Mouse (Mus musculus) T-helper 17 cell (primary cell): ENCODE measurements around the gene Pknox1.
"Not testable (repeated sequence)": the region's sequence is repeated elsewhere in the genome, so short reads cannot be mapped to it uniquely, and the experiment has no call there.

ENCODE experiments used
- in situ Hi-C, 2 experiments: fragments of 300-600 bp; cut with MboI, MseI; formaldehyde crosslinking; loops; 1 replicate in 1 of 2; 2 replicates in 1 of 2; pipeline ENCODE4 v1.15.1; 2025; ENCODE audit warnings: high pct_unique_total_duplicates in 2 of 2

Pknox1 gene

DNA sequence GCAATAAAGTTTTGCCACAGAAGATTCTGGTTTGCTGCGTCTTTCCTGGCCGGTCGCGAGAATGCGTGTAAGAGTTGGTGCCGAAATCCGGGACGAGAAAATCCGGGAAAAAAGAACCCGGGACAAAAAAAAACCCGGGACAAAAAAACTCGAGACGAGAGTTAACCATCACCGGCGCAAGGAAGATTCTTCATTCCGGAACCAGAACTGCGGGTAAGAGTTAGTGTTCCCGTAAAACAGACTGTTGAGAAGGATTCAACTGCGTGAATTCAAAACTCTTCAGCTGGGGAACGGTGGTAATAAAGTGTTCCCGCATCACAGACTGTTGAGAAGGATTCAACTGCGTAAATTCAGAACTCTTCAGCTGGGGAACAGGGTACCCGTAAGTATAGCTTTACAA lies 11.9 kb upstream of the Pknox1 start:
- in situ Hi-C loops: not testable (repeated sequence)

DNA sequence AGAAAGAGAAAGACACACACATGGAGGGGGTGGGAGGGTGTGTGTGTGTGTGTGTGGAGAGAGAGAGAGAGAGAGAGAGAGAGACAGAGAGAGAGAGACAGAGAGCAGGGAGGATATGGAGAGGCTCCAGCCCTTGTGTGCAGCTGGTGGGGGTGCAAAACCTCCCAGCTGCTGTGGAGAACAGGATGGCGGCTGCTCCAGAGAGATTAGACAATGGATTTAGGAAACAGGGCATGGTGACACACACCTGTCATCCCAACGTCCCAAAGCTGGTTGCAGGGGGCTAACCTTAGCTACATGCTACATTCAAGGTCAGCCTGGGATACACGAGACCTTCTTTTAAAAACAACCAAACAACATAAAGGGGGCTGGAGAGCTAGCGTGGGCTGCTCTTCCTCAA lies 8.3 kb upstream of the Pknox1 start:
- in situ Hi-C loops: no loop called here

DNA sequence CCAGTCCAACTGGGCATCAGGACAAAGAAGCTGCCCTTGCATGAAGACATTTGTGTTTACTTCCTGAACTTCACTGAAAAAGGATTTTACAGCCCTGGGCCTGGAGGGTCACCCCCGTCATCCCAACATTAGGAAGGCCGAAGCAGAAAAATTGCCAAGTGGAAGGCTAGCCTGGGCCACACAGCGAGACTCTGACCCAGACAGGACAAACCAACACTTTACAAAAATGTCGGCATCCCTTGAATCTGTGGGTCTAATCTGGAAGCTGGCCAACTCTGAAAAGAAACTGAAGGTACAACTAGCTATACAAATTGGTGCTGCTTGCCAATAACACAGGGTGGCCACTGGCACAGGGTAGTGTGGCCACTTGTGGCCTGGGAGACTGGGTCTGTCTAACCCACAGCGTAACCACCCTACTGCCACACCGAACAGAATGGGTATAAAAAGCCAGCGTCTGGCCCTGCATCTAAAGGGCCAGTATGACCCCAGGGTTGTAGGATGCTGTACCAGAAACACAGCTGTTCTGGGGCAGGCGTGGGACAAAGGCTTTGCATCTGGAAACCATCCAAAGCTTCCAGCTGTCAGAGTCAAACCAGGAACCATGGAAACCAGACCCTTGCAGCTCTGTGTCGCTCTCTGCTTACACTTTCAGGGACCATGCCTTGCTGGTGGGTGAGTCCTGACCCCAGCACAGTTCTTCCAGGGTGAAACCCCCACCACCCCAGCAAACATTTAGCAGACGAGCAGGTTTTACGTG lies 7.2 kb upstream of the Pknox1 start:
- in situ Hi-C loops: no loop called here

DNA sequence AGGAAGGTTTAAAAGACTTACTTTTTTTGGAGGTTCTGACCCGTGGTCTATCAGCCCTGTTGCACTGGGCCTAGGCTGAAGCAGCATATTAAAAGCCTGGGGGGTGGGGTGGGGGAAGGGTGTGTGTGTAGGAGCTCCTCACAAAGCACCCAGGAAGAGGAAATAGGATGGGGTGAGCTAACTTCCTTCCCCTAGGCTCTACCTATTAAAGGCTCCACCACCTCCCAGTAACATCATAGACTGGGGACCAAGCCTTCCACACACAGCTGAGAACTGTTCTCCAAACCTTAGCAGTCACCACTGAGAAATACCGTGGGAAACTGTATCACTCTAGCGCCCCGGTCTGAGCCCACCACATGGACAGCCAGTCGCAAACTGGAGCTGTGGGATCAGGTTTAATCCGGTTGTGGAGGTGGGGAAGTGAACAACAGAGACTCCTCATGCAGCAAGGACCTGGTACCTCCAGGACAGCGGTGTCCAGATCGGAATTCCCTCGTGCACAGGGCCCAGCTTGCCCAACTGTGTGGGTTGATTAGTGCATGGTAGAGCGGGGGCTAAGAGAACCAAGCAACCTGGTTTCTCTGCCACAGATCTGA lies 6.5 kb upstream of the Pknox1 start:
- in situ Hi-C loops: no loop called here

DNA sequence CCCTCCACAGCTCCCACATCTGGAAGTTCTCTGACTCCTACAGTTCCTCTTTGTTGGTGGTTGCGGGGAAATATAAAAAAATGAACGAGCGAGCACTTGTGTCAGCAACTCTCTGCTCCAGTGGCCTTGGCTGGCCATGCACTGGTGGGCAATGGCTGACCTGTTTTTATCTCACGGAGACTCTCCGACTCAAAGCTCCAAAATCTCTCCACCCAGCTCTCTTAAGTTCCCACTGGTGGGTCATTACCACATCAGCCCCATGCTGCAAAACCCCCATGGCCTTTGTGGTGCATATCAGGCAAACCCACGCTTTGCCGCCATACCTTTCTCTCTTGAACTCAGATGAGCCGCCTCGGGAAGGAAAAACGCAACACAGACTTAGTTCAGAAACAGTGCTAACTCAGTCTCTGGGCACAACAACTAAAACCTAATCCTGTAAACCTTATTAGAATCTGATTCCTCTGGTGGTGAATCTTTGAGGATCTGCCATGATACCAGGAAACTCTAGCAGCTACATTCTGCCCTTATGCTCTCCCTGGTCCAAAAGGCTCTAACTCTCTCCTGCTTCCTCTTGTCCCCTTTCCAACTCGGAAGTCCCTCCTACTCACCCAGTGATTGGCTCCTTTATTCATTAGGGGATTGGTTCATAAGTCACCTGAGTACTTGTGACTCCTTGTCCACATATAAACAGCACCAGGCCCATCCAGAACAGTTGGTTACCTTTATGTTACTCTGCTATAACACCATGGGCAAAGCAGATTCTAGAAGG lies 5.3 kb upstream of the Pknox1 start:
- in situ Hi-C loops: no loop called here

DNA sequence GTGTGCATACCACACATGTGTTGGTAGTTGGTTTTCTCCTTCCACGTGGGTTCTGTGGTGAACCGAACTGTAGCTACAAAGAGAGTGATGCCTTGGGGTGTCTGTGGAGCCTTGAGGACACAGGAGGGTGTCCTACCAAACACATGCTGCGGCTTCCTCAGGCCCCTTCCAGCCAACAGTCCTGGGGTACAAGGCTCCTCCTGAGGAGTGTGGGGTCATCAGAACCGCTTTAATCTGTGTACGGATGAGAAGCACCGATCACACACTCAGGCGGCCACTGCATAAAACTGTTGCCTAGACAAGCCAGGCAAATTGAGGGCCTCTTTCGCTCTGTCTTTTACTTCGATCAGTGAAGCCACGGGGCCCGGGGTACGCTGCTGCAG lies 911 bp upstream of the Pknox1 start:
- in situ Hi-C loops: loop anchor here in 1 of 2 experiments (5.0 kb wide), 1 partner anchor 46 kb away; the partner anchor contains the start of gene Wdr4

DNA sequence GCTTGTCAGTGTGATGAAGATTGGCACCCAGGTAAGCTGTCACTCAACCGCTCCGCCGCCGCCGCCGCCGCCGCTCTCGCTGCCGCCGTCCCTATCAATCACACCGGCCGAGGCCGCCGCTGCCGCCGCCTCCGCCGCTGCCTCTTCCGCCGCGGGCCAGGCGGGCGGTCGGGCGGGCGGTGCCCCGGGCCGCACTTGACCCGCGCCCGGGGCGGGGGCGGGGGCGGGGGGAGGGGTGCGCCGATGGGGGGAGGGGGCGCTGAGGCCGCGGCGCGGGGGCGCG lies 265 bp downstream of the Pknox1 start:
- in situ Hi-C loops: loop anchor here in 1 of 2 experiments (5.0 kb wide), 1 partner anchor 47 kb away; the partner anchor contains the start of gene Wdr4

DNA sequence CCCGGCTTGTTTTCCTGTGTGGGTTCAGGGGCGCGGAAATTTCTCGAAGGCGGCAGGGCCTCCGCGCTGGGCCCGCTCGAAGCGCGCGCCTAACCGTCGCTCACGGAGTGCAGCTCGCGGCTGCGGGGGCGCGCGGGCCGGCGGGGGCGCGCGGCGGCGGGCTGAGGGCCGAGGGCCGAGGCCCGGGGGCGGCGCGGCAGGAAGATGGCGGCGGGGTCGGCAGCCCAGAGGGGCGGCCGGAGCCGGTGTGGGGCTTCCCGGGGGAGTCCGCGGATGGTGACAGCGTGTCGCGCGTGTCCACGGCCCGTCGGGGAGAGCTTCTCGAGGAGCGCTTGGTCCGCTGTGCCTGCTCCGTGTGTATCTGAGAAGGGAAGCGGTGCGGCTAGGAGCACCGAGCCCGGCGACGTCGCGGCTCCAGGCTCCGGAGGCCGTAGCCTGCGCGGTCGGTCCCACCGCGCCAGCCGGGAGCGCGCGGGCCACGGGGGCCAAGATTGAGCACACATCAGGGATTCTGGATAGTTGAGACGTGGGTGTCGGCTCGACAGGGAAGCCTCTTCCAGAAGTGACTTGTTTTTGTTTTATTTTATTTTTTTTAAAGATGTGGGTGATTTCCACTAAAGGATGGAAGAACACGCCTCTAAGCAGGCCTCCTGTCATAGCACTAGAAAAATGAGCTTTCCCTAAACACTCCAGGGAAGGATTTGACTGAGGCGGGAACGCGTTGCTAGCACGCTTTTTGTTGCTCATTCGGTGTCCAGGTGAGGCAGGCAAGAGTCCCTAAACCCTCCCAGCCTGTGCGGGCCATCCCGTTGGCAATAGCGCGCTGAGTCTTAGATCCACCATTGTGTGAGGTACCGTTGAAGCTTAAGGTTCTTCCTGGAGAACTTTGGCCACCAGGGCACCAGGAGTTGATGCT lies 865 bp downstream of the Pknox1 start:
- in situ Hi-C loops: no loop called here

DNA sequence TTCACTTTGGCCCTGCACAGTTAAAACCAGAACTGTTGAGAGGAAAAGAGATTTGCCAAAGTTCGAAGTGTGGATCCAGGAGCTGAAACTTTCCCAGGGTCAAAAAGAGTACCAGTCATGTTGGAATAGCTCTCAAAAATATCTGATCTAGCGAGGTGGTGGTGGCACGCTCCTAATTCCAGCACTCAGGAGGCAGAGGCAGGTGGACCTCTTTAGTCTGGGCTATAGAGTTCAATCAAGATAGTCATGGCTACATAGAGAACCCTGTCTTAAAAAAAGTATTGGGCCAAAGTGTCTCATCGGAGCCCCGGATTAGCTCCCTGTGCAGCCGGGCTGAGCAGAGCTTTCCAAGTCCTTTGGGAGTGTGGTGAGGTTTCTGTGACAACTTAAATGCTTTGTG lies 1.7 kb downstream of the Pknox1 start:
- in situ Hi-C loops: no loop called here

DNA sequence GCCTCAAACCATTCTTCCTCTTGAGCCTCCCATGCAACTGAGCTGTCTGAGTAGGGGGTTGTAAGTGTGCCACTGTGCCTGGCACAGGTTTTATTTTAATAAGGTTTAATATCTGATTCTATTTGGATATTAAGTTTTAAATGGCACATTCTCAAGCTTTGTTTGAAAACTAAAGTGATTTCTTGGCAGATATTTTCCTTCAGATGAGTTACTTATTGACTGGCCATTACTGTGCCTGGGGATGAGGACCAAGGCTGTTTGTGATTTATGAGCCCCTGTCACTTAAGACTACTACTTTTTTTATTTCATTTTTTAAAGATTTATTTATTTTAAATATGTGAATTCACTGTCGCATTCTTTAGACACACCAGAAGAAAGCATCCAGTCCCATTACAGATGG lies 5.2 kb downstream of the Pknox1 start:
- in situ Hi-C loops: no loop called here

DNA sequence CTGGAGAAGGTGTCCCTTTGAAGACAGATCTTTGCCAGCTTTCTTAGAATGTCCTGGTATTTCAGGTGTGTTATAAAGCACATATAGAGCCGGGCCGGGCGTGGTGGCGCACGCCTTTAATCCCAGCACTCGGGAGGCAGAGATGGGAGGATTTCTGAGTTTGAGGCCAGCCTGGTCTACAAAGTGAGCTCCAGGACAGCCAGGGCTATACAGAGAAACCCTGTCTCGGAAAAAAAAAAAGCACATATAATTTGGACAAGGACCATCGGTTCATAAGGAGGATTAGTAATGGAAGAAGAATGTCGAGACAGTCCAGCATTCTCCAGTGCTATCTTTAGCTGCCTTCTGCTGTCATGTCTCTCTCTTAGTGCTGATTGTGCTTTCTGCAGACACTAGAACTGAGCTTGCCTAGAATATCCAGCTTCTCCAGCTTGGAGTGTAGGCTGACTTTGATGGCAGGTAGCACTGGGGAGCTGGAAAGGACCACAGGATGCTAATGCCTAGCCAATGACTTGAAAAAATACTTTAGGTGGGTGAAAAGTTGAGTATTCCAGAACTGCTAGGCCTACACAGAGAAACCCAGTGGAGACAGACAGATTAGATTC lies 5.9 kb downstream of the Pknox1 start:
- in situ Hi-C loops: no loop called here

DNA sequence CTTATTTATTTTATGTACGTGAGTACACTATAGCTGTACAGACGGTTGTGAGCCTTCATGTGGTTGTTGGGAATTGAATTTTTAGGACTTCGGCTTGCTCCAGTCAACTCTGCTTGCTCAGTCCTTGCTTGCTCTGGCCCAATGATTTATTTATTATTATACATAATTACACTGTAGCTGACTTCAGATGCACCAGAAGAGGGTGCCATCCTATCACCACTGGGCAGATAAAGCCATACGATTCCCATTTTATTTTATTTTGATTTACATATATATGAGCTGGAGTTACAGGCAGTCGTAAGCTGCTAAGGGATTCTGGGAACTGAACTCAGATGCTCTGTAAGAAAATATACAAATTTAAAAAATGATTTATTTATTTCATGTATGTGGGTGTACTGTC lies 7.2 kb downstream of the Pknox1 start:
- in situ Hi-C loops: no loop called here

DNA sequence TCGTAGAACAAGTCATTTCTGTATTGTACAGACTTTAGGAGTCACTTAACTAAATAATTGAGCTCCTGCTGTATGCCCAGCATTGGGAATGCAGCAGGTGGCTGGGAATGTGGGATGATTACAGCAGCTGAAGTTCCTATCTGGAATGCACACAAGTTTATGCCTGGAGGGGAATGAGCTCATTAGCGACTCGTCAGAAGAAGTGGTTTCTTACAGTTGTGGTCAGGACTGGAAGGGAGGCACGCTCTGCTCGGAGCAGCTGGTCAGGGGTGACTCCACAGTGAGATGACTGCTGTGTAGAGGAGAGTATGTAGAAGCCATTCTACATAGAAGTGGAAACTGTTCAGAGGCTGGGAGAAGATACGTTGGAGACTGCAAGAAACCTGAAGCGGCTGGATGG lies 10.1 kb downstream of the Pknox1 start:
- in situ Hi-C loops: loop anchor here in 1 of 2 experiments (5.0 kb wide), 2 partner anchors 58 to 88 kb away; no protein-coding TSS in a partner anchor

DNA sequence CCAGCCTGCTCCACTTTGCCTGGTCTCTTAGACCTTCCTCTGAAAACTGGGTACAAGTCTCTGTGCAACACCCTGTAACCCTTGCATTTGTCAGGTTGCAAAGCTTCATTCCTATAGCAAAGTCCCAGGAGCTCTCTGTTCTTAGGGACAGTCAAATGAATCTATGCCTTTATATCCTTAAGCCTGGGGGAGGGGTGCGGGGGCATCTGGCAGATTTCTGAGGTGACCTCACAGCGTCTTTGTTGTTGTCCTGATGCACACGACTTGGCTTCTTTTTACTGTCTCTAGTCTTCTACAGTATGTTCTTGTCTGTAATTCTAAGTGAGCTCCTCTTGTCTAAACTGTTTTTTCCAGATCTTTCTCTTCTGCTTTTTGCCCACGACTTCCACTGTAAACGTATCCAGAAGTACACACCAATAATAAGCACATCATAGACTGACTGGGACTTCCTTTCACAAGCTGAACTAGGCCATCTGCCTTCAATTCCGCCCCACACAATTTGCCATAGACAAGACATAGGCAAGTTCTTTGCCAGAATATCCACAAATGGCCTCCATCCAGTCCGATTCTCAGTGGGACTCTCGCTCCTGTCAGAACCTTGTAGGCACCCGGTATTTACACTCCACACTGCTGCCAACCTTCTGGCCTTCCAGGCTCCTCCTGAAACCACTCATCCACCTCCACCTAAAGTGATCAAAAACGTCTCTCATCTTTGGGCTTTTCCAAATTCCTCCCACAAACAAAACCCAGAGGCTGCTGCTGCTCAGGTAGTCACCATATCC lies 12.1 kb downstream of the Pknox1 start:
- in situ Hi-C loops: loop anchor here in 1 of 2 experiments (5.0 kb wide), 2 partner anchors 56 to 86 kb away; no protein-coding TSS in a partner anchor

DNA sequence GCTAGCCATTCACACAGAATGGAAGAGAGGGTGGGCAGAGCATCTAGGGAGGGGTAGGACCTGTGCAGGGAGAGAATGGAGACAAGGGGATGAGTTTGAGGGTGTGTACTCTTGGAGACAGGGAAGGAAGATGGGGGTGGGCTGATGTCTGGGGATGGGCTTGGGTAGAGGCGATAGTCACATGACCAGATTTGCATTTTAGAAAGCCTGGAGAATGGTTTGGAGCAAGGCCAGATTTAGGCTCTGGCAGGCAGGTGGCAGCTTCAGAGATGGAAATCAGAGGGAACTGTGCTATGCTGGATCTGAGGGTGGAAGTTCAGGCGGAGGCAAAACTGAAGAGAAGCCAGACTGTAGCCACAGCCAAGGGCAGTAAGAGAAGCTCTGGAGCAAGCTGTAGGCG lies 15.8 kb downstream of the Pknox1 start:
- in situ Hi-C loops: no loop called here

DNA sequence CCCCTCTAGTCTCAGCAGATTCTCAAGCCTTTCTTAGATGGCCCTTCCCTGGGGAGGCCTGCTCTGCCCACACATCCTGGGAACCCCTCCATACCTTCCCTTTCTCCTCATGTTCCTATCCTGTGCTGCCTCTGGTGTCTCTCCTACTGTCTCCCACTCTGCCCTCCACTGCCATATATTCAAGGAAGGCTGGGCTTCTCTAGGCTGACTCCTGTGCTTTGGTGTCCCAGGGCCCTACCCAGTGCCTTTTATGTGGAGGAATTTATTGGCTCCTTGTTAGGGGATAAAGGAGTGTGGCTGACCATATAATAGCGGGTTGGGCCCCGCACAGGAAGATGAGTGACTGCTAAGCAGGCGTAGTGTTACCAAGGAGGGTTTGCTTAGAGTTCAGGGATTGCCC lies 18.7 kb downstream of the Pknox1 start:
- in situ Hi-C loops: no loop called here

DNA sequence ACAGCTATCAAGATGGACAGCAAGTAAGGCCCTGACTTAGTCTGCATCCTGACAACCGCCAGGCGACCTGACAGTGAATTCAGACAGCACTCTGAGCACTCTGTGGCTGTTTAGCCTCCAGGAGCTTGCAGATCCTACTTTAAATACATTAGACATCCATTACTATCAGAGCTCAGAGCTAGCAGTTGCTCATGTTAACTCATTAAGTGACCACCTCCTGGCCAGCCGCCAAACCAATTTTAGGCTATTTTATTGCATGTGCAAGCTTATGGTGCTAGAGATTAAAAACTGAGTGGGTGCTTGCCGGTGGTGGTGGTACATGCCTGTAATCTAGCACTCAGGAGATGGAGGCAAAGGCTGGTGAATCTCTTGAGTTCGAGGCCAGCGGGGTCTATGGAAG lies 19.2 kb downstream of the Pknox1 start:
- in situ Hi-C loops: no loop called here

DNA sequence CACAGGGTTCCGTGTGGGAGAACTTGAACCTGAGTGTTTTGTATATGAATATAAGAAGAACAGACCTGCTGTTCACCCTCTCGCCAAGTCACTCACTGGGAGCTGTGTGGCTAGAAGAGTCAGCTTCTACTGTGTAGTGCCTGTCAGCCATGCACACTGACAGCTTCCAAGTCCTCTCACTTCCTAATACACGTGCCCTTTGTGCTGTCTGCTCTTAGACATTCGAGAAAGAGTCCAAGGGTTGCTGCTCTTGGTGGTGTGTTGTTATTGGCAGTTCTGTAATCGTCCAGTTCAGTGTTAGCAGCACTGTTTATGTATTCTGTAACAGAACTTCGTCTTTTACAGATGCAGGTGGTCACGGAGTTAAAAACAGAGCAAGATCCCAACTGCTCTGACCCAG lies 23.6 kb downstream of the Pknox1 start:
- in situ Hi-C loops: no loop called here

DNA sequence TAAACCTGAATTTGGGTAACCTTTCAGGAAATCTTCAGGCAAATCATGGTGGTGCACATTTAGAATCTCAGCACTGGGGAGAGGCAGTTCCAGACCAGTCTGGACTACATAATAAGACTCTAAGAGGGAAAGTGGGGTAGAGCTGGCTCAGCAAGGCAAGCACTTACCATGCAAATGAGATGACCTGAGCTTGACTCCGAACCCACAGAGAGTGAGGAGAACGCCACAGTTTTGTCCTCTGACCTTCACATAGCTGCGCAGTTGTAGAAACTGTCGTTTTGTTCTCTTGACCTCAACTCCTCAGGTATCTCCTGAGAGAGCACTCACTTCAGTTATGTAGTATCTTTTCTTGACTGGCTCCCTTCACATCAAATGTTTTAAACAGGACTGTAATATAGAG lies 24.2 kb downstream of the Pknox1 start:
- in situ Hi-C loops: no loop called here

DNA sequence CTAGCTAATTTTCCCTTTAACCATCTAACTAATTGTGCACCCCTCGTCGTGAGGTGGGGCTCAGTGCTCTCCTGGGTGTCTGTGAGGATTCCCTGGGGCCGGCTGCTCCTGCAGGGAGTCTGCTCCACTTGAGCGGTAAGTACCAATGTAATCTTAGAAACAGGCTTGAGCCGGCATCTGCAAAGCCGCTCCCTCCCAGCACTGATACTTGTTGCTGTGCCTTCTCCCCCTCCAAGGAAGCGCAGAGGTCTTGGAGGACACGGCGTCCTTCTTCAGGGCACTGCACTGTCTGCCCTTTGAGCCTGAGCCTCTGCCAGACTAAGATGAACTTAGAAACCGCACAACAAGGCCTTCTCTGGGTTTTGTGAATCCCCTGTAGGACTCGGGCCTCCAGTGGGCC lies 26.3 kb downstream of the Pknox1 start:
- in situ Hi-C loops: loop anchor here in 1 of 2 experiments (5.0 kb wide), 1 partner anchor 49 kb away; no protein-coding TSS in a partner anchor
